Mouse (Mus musculus): Measurements from ENCODE around the gene Pdzph1. TPM values are rescaled to one million over a fixed set of nuclear protein-coding genes. Genes with fewer than 3 reads are reported as not detected.

Pdzph1 gene
- polyA plus RNA-seq, 1 experiment from 2014 or later, result not detected

Other genes with a start within 250 kb of the Pdzph1 start
- gene Nudt12, start 22.0 kb upstream of the Pdzph1 start, polyA plus RNA-seq (2015; fragmentation: Nextera tagmentation; extraction: Ambion mirVana), result 5.7 and 6.9 TPM in 2 replicates

Measured in stomach, embryonic 15.5 days (tissue).